Mouse (Mus musculus): ENCODE measurements around the gene Tas2r104. TPM values are rescaled to one million over a fixed set of nuclear protein-coding genes. Genes with fewer than 3 reads are reported as not detected.

Tas2r104 gene
- not detected in 2 replicates for polyA plus RNA-seq (2015; fragmentation: Nextera tagmentation; extraction: Ambion mirVana)

DNA sequence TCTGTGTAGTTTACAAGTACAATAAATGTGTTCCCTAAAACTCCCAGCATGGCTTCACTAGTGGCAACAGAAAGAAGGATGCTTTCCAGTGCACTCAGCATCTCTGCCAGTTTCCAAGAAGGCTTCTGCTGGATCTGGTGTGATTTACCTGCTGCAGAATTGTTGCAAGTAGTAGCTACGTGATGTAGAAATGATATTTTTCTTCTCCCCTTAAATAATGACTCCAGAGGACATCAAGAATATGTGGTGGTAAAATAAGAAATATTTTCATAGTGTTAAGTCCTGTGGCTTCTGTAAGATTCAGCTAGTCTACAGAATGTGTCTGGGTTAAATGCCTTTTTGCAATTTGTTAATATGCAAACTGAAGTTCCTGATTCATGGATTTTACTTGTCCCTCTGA, at the start of gene Tas2r104:
Gene Tas2r104 (minus strand): TSS at position 101 of the 400 bp plus-strand sequence.
- WGBS = 59% methylated on average over 1 of the region's 1 CpGs
- no peaks in the 10 kb centered on the region for H3K4me1 ChIP-seq (replicated peaks)
- no peak within 1 kb of the TSS for H3K27ac ChIP-seq
- ATAC-seq (replicated peaks; ENCODE audit: insufficient number of reproducible peaks, insufficient read depth, low FRiP score, low read depth) = no peak
- no peak within 1 kb of the TSS for H3K9ac ChIP-seq
- H3K4me3 ChIP-seq = no peak within 1 kb of the TSS
- H3K4me2 ChIP-seq = no peak within 1 kb of the TSS
- H3K9me3 ChIP-seq (replicated peaks) = no peaks in the 10 kb centered on the region
- H3K27me3 ChIP-seq = no peaks in the 10 kb centered on the region
- no peaks in the 10 kb centered on the region for H3K36me3 ChIP-seq

DNA sequence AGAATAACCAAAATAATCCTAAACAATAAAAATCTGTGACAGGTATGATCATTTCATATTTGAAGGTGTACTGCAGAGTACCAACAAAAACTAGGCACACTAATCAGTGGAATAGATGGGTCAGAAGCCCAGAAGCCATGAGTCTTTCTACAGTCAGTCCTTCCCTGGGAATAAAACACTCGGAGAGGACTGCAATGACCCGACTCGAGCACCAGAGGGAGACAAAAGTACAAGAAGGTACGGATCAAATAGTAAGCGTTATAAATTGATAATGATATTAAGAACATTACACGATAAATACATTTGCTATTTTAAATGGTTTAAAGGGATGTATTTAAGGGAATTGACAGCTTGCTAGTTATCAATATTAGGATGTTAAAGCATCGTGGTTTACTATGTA, 27.3 kb upstream of the Tas2r104 start:
- H3K27me3 ChIP-seq = no peaks in the 10 kb centered on the region
- no peak overlapping the region for H3K27ac ChIP-seq
- no peak overlapping the region for H3K4me2 ChIP-seq
- no peak overlapping the region for H3K9ac ChIP-seq
- 37% methylated on average over 7 of the region's 7 CpGs for WGBS
- ATAC-seq (replicated peaks; ENCODE audit: insufficient number of reproducible peaks, insufficient read depth, low FRiP score, low read depth) = no peak
- no peaks in the 10 kb centered on the region for H3K9me3 ChIP-seq (replicated peaks)
- no peak overlapping the region for H3K4me3 ChIP-seq
- no peaks in the 10 kb centered on the region for H3K36me3 ChIP-seq
- no peaks in the 10 kb centered on the region for H3K4me1 ChIP-seq (replicated peaks)

DNA sequence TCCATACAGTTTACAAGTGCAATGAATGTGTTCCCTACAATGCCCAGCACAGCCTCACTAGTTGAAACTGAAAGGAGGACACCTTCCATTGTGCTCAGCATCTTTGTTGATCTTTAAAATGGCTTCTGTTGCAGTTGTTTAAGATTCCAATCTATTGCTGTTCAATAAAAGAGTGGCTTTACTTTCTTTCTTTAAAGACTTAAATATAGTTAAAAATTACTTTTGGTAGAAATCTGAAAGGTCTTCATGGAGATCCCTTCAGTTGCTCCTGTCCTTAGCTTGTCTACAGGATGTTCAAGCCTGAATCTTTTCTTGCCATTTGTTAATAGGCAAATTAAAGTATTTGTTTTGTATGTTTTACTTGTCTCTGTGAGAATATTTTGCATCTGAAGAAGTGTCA, 4.4 kb upstream of the Tas2r104 start, which contains the start of gene Tas2r114:
Gene Tas2r114 (minus strand): TSS at position 101 of the 400 bp plus-strand sequence.
- no peaks in the 10 kb centered on the region for H3K36me3 ChIP-seq
- no peak for ATAC-seq (replicated peaks; ENCODE audit: insufficient number of reproducible peaks, insufficient read depth, low FRiP score, low read depth)

DNA sequence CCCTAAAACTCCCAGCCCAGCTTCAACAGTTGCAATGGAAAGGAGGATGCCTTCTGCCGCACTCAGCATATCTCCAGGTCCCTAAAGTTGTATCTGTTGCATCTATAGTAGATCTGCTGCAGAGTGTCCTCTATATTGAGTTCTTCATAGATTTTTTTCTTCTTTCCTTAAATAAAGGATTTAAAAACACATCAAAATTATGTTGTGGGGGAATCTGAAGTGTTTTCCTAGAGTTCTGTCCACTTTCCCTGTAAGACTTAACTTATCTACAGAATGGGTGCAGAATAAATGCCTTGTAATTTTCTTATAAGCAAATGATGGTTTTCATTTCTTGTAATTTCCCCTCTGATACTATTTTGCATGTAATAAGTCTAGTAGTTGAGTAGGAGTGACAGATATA, 1.9 kb upstream of the Tas2r104 start, which contains the start of gene Tas2r105:
Gene Tas2r105 (minus strand): TSS at position 101 of the 400 bp plus-strand sequence.
- no peak for ATAC-seq (replicated peaks; ENCODE audit: insufficient number of reproducible peaks, insufficient read depth, low FRiP score, low read depth)
- H3K9me3 ChIP-seq (replicated peaks) = no peaks in the 10 kb centered on the region
- no peaks in the 10 kb centered on the region for H3K4me1 ChIP-seq (replicated peaks)
- H3K4me2 ChIP-seq = no peak within 1 kb of the TSS
- WGBS = 53% methylated on average over 1 of the region's 1 CpGs
- H3K36me3 ChIP-seq = no peaks in the 10 kb centered on the region
- H3K27ac ChIP-seq = no peak within 1 kb of the TSS
- no peaks in the 10 kb centered on the region for H3K27me3 ChIP-seq
- no peak within 1 kb of the TSS for H3K4me3 ChIP-seq
- H3K9ac ChIP-seq = no peak within 1 kb of the TSS

More for the DNA sequence above, 4.4 kb upstream of the Tas2r104 start, which contains the start of gene Tas2r114:
- no peak within 1 kb of the TSS for H3K4me3 ChIP-seq
- no peak within 1 kb of the TSS for H3K4me2 ChIP-seq
- H3K9me3 ChIP-seq (replicated peaks) = no peaks in the 10 kb centered on the region
- H3K27ac ChIP-seq = no peak within 1 kb of the TSS
- H3K9ac ChIP-seq = no peak within 1 kb of the TSS
- no peaks in the 10 kb centered on the region for H3K27me3 ChIP-seq
- no peaks in the 10 kb centered on the region for H3K4me1 ChIP-seq (replicated peaks)

DNA sequence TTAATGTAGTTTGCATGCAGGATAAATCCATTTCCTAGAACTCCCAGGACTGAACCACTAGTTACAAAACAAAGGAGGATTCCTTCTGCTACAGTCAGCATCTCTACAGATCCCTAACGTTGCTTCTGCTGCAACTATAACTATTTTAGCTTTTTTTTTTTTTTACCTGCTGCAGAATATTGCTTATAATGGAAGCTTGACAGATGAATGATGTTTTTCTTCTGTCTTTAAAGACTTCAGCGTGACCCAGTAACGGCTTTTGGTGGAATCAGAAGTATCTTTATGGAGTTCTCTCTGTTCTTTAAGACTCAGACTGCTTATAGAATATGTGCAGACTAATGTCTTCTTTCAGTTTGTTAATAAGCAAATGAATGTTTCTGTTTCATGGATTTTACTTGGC, 6.8 kb downstream of the Tas2r104 start, which contains the start of gene Tas2r106:
Gene Tas2r106 (minus strand): TSS at position 101 of the 400 bp plus-strand sequence.
- H3K4me3 ChIP-seq = no peak within 1 kb of the TSS
- no peak within 1 kb of the TSS for H3K27ac ChIP-seq
- H3K4me1 ChIP-seq (replicated peaks) = no peaks in the 10 kb centered on the region
- ATAC-seq (replicated peaks; ENCODE audit: insufficient number of reproducible peaks, insufficient read depth, low FRiP score, low read depth) = no peak
- WGBS = 57% methylated on average over 3 of the region's 3 CpGs
- peaks cover 5% of the 10 kb centered on the region; the same call in 1 of the 2 replicates for H3K9me3 ChIP-seq (replicated peaks)
- H3K4me2 ChIP-seq = no peak within 1 kb of the TSS
- H3K9ac ChIP-seq = no peak within 1 kb of the TSS
- no peaks in the 10 kb centered on the region for H3K27me3 ChIP-seq
- no peaks in the 10 kb centered on the region for H3K36me3 ChIP-seq

DNA sequence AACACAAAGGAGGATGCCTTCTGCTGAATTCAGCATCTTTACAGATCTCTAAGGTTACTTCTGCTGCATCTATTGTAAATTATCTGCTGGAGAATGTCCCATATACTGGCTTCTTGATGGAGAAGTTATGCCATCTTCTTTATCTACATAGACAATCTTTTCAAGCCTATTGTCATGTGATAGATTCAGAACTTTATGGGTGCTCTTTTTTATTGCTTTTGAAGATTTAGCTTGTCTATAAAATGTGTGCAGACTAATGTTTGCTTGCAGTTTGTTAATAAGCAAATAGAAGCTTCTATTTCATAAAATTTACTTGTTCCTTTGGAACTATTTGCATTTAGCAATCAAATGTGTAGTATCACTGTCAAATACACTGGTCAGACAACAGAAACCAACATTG, 25.5 kb downstream of the Tas2r104 start, which contains the start of gene Tas2r107:
Gene Tas2r107 (minus strand): TSS at position 101 of the 400 bp plus-strand sequence.
- no peaks in the 10 kb centered on the region for H3K36me3 ChIP-seq
- no peaks in the 10 kb centered on the region; the same call in none of the 2 replicates for H3K9me3 ChIP-seq (replicated peaks)
- no peak for ATAC-seq (replicated peaks; ENCODE audit: insufficient number of reproducible peaks, insufficient read depth, low FRiP score, low read depth)
- no peak within 1 kb of the TSS for H3K4me3 ChIP-seq
- no peaks in the 10 kb centered on the region for H3K27me3 ChIP-seq
- H3K27ac ChIP-seq = no peak within 1 kb of the TSS
- no peaks in the 10 kb centered on the region for H3K4me1 ChIP-seq (replicated peaks)
- no peak within 1 kb of the TSS for H3K4me2 ChIP-seq
- no peak within 1 kb of the TSS for H3K9ac ChIP-seq

Other genes with a start within 250 kb of the Tas2r104 start
- gene 5430401F13Rik, start 199.3 kb downstream of the Tas2r104 start, polyA plus RNA-seq (2015; fragmentation: Nextera tagmentation; extraction: Ambion mirVana) = not detected in 2 replicates
- gene Gm6619, start 199.3 kb downstream of the Tas2r104 start, polyA plus RNA-seq (2015; fragmentation: Nextera tagmentation; extraction: Ambion mirVana) = not detected in 2 replicates
- gene Tas2r130, start 54.8 kb downstream of the Tas2r104 start, polyA plus RNA-seq (2015; fragmentation: Nextera tagmentation; extraction: Ambion mirVana) = not detected in 2 replicates
- gene Tas2r107, start 25.6 kb downstream of the Tas2r104 start, polyA plus RNA-seq (2015; fragmentation: Nextera tagmentation; extraction: Ambion mirVana) = not detected in 2 replicates
- not detected in 2 replicates for gene Tas2r106, start 6.9 kb downstream of the Tas2r104 start, polyA plus RNA-seq (2015; fragmentation: Nextera tagmentation; extraction: Ambion mirVana)
- gene Tas2r105, start 1.8 kb upstream of the Tas2r104 start, polyA plus RNA-seq (2015; fragmentation: Nextera tagmentation; extraction: Ambion mirVana) = not detected in 2 replicates
- gene Tas2r114, start 4.3 kb upstream of the Tas2r104 start, polyA plus RNA-seq (2015; fragmentation: Nextera tagmentation; extraction: Ambion mirVana) = not detected in 2 replicates